Mouse (Mus musculus) skeletal muscle tissue, adult 2 months (tissue): ENCODE data around the gene Gphn.

ENCODE experiments used
- DNase-seq: peaks from one replicate; pipeline ENCODE4 v3.0.0-alpha.2; 2012; ENCODE audit warnings: low read depth, low spot score

Gene Gphn

DNA sequence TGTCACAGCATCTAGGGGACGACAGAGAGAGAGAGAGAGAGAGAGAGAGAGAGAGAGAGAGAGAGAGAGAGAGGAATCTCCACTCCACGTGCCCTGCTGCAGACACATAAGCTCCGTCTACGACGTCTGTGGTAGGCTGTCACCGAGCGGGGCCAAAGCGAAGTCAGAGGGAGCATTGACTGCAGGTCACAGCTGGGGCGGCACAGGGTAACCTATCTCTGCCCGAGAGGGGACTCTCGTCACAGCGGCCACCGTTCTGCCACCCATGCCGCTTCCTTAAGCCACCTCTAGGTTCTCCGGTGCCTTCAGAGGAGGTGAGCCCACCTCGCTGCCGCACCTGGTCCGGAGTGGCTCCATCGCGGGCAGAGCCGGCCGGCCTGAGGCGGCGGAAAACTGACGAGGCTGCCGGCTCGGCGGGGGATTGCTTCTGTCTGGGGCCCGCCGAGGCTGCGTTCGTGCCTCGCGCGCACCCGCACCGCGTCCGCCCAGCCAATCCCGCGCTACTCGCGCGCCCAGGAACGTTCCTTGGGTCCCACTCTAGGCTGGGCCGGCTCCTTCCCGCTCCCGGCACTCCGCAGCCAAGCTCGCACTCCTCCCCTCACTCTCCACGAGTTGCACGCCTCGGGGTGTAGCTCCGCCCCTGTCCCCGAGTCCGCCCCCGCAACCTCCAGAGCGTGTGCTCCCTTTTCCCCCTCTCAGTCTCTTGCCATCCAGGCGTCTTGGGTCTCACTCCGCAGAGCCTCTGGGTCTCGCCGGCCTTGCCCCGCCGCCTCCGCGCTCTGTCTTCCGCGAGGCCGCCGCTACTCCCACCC lies at the start of gene Gphn:
Gene Gphn, plus strand, starts transcription at position 673 of the 812 bp plus-strand sequence.
- DNase-seq, result peak; percentile 80

DNA sequence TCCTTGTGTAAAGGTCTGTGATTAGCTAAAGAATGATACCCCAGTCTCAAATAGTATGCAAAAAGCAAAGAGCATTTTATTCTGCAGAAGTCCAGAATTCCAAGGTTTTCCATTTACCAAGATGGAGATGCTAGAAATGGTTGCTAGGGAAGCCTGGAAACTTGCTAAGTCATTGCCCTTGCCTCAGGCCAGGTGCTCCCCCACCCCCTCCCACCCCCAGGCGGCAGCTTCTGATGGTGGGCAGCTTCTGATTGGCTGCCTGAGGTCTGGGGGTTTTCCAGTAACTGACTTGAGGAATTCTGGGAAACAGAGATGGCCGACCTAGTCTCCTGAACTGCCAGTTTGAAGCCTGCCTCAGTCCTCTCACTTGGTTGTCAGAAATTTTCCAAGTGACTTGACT lies 44.7 kb upstream of the Gphn start:
- no peak for DNase-seq

DNA sequence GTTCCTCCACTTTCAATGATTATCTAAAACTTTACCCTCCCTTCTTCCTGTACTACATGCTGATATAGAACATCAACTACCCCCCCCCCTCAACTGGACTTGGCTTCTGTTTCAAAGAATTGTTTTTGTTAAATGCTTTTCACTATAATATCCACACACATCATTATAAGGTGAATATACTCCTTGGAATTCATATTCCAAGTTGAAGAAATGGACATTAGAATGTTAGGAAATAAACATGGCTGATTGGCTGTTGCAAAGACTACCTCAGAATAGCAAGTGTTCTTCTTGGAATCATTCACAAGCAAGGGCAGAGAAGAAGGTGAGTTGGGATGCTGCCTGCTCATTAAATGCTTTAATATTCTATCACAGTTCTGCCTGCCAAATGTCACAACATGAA lies 32.2 kb upstream of the Gphn start, which contains the start of gene Gm6657:
Gene Gm6657, plus strand, starts transcription at position 301 of the 400 bp plus-strand sequence.
- DNase-seq, result no peak

DNA sequence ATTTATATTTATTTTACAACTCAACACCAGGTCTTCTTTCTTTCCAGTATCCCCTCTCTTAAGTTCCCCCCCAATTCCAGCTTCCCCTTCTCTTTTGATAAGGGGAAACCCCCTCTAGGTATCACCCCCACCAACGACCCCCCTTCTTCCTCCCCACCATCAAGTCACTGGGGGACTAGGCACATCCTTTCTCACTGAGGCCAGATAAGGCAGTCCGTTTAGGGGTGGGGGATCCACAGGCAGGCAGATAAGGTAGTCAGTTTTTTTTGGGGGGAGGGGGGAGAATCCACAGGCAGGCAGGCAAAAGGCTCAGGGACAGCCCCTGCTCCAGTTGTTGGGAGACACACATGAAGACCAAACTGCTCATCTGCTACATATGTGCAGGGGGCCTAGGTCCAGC lies 30.8 kb upstream of the Gphn start:
- DNase-seq, result no peak

DNA sequence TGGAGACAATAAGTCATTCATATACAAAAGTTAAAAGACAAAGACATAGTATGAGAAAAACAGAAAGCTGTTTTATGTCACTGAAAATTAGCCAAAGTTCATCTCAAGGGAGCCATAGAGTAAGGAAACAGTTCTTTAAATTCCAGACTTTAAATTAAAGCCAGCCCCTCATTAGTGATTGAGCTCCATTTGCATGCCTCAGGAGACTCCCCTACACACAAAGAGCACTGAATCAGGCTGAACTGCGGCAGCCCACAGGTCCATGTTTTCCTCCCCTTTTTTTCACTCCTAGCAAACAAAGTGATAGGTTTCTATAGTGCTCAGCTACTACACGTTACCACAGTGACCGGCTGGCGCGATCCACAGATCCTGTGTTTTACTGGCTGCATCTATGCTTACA lies 22.5 kb upstream of the Gphn start:
- no peak for DNase-seq

DNA sequence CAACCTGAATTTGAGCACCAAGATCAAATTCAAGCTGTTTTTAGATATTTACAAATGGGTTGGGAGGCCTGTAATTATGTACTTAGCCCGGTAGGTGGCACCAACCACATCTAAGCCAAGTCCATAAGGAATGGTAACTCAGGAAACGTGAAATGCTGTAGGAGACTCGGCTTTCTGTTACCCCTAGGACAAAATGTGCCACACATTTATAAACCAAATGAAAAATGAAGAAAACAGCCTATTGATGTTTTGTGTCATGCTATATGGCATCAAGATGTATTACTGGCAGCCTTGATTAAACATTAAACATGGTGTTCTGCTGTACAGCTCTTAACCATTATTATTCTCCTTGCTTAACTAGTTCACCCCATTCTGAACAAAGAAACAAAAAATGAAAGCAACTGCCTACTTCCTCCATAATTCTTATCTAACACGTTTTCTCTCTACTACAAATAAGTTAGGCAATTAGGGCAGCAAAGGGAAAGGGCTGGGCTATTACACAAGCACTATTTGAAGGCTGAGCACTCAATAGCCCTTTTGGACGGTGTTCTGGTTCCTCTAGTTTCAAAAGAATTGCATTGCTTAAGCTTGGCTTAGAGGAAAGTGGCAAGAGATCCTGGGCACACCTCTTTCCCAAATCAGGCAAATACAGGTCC lies 20.1 kb upstream of the Gphn start:
- DNase-seq, result peak; percentile 47

DNA sequence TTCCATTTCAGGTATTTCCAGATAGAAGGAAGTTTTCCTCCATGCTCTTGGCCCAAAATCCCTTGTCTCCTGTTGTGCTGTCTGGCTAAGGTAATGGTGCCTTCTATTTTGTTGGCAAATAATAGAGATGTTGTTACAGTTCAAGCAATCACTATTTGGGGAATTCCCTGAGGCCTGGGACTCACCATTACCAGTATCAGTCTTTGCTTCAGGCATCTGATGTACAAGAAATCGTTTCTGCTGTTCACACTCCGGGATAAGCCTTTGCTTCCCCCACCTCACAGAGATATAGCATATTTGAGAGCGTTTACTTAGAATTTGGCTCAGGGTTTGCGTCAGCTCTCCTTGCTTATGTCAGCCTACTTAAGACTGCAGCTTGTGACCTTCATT lies 19.6 kb upstream of the Gphn start:
- DNase-seq, result no peak

DNA sequence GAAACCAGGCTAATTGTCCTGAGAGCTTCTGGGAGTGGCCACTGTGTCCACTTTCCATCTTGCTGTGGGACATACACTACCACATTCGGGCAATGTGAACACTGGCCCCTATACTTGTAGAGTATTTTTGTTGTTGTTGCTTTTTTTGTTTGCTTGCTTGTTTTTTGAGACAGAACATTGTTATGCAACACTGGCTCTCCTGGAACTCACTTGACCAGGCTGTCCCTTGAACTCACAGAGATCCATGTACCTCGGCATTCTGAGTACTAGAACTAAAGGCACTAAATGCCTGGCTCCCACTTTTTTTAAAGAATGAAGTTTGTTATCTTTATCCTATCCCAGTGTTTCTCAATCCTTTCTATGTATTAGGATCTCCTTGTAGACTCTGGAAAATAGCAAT lies 16.3 kb upstream of the Gphn start:
- no peak for DNase-seq

DNA sequence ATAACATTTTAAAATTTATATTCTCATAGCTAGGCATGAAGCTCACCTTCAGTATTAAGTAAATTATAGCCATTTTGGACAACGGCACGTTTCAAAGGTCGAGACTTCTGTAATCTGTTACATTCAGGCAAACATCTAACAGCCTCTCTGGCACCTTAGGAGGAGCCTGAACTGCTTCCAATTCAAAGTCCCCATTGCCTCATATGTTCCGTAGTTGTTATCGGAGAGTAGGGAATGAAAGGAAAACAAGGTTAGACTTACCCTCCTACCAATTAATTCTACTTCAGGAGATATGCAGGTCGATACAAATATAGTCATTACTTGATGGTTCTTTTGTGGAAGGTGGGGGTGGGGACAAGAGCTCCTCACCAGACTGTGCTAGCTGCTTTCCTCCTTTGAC lies 10.7 kb upstream of the Gphn start:
- DNase-seq, result no peak

DNA sequence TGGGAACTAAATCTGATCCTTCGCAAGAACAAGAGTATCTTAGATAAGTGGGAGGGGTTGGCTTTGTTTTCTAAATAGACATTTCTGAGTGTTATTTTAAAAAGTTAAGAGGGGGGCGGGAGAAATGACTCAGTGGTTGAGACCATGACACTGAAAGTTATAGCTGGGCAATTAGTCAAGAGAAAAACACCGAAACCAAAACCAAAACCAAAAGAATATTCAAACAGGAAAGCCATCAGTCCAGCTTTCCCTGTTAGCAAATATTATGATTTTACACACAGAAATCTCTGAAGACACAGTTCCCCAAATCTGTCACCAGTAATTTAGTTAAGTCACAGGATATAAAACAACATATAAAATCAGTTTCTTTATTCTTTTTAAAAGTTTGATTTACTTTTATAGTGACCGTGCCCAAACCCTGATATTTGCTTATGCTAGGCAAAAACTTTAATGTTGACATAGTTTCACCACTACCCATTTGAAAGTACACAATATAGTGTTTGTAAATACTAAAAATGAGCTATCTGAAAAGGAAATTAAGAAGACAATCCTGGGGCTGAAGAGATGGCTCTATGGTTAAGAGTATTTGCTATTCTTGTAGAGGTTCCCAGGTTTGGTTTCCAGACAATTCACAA lies 6.9 kb upstream of the Gphn start:
- DNase-seq, result no peak

DNA sequence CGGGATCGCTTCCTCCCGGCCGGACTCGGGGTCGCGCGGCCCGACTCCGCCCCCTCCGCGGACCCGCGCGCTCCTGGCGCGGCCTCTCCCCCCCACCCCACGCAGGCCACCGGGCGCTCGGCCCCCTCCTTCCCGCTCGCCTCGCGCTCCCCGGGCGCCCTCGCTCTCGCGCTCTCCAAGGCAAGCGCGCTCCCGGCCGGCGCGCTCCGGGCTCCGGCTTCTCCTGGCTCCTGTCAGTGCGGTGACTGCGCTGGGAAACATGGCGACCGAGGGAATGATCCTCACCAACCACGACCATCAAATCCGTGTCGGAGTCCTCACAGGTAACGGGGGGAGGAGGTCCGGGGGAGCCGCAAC lies 318 bp downstream of the Gphn start:
- peak; percentile 79 for DNase-seq

DNA sequence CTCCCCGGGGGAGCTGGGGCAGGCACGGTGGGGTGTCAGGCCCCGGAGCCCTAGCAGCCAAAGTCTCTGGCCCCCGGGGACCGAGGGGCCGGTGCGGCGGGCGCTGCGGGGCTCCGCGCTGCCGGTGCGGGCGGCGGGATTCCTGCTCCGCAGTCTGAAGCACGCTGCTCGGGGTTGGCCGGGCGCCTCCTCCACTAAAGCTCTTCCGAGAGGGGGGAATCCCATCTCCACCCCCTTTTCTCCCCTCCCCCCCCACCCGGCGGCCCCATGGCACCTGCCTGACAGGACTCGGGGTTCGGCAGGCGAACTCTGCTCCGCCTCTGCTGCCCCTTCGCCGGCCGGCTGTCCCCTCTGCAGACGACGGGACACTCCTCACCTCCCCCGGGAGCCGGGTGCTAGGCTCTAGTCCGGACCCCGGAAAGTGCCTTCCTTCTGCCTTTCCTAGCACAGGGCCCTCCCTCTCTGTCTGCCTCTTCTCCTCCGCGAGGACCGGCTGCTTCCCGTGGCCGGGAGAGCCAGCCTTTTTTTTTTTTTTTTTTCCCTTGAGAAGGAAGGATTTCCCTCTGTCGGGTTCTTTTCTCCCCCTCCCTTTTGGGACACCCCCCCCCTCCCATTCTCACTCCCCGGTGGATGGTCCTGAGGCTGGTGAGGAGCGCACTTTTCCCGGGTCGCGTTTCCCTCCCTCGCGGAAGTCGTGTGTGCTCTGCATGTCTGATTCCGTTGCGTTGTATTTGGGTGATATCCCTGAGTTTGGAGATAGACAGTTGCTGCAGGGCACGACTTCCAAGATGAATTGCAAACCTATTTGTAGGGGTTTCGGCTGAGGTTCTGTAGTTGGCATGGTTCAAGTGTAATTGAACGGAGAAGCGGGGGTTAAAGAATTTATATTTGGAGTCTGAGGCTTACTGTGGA lies 1.1 kb downstream of the Gphn start:
- DNase-seq, result peak; percentile 10

DNA sequence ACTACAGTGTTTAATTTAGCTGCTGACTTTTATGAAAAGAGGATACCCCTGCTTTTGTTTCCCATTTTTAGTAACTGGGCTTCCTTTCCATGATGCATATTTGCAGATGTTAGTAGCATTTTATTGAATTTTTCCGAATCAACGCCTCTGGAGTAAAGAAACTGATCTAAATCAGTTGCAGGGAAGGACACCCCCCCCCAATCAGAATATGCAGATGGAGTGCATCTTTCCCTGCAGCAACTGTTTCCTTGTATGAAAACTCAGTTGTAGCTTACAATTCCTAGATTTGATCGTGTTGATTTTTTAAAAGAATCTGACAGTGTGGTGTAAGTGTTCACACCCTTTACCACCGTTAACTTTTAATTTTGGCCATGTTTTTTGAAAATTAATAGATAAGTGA lies 2.0 kb downstream of the Gphn start:
- DNase-seq, result no peak

DNA sequence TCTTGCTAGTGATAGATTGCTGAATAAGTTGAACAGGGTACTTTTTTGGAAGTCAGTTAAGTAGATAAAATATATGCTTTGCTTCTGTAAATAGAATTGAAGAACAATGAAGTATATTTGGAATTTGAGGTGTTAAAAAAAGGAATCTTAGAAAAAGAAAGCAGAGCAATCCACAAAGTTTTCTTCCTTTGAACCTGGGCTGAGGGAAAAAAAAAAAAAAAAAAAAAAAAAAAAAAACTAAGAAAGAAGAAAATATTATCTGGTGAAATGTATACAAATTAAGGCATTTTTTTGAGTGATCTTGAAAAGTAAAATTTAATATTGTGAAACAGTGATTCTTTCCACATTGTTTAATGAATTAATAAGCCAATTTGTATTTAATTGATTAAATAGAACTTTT lies 6.4 kb downstream of the Gphn start:
- no peak for DNase-seq

DNA sequence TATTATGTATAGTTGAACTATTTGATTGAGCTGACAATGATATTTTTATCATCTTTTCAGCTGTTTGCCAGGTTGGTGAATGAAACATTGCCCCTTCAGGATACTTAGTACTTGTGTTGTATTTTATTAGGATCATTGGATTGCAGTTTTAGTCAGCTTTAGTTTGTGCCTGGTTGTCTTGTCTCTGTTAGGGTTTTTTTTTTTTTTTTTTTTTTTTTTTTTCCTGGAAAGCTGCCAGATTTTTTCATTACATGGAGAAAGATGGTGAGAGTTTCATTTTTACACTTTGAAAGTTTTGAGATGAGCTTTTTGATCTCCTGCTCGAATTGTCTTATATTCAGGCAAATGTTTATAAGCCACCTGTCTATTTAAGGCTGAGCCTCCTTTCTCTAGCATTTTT lies 22.2 kb downstream of the Gphn start:
- no peak for DNase-seq

DNA sequence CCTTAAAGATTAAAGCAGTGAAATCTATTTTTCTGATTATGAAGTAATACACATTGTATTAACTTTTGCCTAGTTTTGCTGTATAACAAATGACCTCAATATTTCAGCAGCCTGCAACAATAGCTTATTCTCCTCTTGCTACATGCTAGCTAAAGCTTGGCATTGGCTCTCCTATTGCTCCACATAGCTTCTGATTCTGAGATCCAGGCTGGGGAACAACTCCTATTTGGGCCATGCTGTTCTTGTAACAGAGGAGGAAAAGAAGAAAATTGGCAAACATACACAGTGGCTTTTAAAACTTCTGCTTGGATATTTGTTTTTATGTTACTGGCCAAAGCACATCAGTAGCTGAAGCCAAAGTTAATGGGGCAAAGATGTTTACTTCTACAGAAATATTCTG lies 23.0 kb downstream of the Gphn start:
- peak; percentile 65 for DNase-seq

DNA sequence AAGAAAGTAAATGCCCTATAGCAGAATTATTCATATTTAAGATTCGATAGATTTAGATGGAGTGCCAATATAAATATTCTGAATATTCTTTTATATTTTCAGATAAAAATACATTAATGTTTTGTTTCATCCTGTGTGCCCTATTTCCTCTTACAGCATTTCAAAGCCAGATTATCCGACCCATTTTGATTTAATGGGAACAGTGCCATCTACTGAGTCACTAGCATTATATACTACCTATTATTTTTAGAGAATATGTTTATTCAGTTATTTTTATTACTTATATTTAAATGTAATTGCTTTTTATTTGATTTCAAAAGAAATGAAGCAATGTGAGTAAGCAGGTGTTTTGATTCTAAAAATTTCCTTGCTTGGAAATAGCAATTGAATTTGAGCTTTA lies 51.2 kb downstream of the Gphn start:
- no peak for DNase-seq

DNA sequence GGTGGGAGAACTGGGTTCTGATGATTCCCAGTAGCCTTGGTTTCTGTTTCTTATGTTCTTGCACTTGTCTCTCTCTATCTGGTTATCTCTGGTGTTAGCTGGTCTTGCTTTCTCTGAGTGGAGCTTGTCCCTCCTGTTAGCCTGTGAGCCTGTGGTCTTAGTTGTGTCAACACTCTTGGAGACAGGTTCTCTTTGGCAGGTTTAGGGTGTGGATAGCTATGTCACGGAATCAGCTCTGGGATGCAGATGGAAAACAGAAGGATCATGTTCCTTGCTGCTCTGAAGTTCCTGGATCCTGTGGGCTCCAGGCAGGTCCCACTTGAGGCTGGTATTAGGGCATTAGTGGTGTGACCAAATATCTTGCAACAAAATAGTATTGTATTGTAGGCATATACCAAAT lies 64.2 kb downstream of the Gphn start:
- DNase-seq, result no peak

DNA sequence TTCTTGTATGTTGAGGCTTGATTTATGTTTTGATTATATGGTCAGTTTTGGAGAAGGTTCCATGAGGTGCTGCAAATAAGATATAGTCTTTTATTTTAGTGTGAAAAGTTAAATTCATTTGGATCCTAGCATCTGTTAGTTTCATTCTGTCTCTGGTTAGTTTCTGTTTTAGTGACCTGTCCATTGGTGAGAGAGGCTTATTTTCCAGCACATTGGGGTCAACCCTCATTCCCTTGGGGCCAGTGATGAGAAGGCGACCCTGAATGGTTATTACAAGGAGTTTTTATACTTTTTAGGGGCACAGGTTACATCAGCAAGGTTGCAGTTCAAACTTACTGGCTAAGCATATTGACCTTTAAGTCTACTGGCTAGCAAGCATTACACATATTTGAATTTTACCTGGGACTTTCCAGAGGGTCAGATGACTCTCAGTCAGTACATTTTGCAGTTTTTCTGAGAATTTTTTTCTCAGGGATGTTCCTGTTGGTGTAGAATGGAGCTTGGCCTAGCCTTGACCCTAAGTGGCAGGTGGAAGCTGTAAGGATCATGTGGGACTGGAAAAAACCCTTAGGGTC lies 72.7 kb downstream of the Gphn start:
- no peak for DNase-seq

DNA sequence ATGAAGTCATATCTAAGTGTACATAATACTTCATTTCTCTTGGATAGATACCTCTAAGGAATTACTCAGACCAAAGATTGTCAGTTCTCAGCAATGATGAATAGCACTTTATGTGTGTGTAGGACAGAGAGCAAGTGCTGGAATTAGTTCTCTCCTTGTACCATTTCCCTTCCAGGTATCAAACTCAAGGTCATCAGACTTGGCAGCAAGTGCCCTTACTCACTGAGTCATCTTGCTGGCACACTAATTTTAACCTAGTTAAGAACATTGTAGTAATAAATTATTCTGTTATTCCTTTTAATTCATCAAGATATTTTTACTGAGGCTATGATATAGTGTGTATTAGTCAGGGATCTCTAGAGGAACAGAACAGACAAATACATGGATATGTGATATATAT lies 88.9 kb downstream of the Gphn start:
- no peak for DNase-seq

DNA sequence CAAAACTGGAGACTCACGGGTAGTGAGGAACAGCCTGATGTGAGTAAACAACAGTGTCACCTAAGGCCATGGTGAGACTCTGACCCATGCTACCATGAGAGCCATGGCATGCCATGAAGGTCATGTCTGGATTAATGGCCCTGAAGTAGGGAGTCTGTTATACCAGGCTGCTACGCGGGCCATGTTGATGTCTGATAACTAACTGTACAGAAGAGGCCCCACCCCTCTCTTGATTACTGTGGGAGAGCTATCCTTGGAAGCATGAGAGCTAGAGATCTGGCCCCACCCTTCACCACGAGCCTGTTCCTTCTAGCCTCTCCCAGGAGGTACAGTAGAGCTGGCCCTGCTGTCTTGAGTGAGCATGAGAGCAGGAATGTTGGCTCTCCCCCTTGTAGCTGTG lies 101.8 kb downstream of the Gphn start:
- DNase-seq, result no peak

DNA sequence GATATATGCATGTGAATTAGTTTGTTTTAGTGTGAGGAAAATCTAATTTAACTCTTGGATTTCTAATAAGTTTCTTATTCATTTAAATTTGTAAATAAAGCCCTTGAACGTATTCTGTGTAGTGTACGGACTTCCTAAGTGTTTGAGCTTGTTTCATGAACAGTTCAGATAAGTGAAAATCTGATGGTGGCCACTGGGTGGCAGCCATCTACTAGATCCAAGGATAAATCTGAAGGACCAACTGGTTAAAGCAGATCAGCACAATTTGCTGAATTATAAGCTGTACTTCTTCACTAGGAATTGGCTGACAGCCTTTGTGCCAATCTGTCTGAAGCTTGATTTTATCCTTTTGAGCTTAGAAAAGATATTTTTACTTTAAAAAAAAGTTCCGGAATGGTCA lies 105.9 kb downstream of the Gphn start:
- DNase-seq, result peak; percentile 23
